Mouse (Mus musculus) left cerebral cortex, postnatal 14 days (tissue): ENCODE data around the gene Ngef. TPM values are rescaled to one million over a fixed set of nuclear protein-coding genes. Genes with fewer than 3 reads are reported as not detected.
"Not testable (repeated sequence)": the region's sequence is repeated elsewhere in the genome, so short reads cannot be mapped to it uniquely, and the experiment has no call there.

ENCODE experiments used
- DNase-seq, 2 experiments: peaks; one replicate each; pipeline ENCODE4 v3.0.0; 2021 to 2022; ENCODE audit warnings: low spot score in 2 of 2, mixed read lengths in 1 of 2
- intact Hi-C: fragments of 180-260 bp; cut with DNase I; formaldehyde crosslinking; loops from one replicate; pipeline ENCODE4 v1.15.1; 2025
- total RNA-seq, 2 experiments: library from RNA; stranded (reverse); gene quantifications; 2 replicates each; pipeline ENCODE4 v1.2.3; 2021

Gene Ngef
- total RNA-seq, 2 experiments from 2014 or later = 261 to 278 TPM

- intact Hi-C loops = no loop called here
- DNase-seq = peak in 1 of 2 experiments; percentile 64
Observed at GRCm38 (mm10) chr1:87493542-87493941, 80.1 kb downstream of the Ngef start.

- intact Hi-C loops = no loop called here
- DNase-seq = no peak
Observed at GRCm38 (mm10) chr1:87492285-87492684, 81.4 kb downstream of the Ngef start.

GRCm38 (mm10) chr1:87486386-87486785 lies 87.3 kb downstream of the Ngef start:
- peak; percentile 46 to 79 for DNase-seq
- intact Hi-C loops = no loop called here

DNA sequence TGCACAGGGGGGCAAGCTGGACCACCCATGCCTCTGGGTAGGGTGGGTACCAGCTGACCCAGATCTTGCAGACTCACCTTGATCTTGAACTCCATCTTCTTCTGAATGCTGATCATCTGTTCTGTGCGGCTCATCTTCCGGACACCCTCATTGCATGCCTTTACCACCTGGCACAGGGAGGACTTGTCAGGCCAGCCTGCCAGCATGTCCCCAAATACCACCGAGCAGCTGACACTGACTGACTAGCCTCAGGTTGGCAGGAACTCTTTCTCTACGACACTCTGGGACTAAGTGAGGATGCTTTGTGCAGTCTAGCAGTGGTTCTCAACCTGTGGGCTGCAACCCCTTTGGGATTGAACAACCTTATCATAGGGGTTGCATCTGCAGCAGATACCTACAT lies 91.1 kb downstream of the Ngef start:
- intact Hi-C loops = no loop called here
- DNase-seq = no peak

- intact Hi-C loops = no loop called here
- peak; percentile 73 to 90 for DNase-seq
Observed at GRCm38 (mm10) chr1:87475076-87475895, 98.4 kb downstream of the Ngef start.

DNA sequence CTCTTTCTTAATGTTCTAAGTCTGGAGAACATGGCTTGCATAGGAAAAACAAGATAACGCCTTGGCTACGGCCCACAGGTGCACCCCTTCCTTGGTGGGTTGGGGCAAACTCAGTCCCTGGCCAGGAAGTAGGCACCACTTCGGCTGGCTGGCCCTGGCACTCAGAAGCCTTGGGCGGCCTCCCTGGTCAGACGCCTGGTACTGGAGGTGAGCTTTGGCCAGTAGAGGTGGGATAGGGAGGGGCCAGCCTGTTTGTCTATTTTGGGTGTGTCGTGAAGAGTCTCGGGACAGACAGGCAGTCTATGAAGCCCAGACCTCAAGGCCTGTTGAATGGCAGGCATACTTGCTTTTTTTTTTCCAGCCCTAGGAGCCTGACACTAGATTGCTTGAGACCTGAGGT lies 101.1 kb downstream of the Ngef start:
- intact Hi-C loops = no loop called here
- DNase-seq = no peak

- intact Hi-C loops = no loop called here
- DNase-seq = peak in 1 of 2 experiments; percentile 33
Observed at GRCm38 (mm10) chr1:87471914-87472313, 101.8 kb downstream of the Ngef start.

GRCm38 (mm10) chr1:87469971-87470370 lies 103.7 kb downstream of the Ngef start, which contains the start of gene Snorc:
Gene Snorc (plus strand): TSS chr1:87470271.
- peak in 1 of 2 experiments; percentile 21 for DNase-seq
- intact Hi-C loops = not testable (repeated sequence)

DNA sequence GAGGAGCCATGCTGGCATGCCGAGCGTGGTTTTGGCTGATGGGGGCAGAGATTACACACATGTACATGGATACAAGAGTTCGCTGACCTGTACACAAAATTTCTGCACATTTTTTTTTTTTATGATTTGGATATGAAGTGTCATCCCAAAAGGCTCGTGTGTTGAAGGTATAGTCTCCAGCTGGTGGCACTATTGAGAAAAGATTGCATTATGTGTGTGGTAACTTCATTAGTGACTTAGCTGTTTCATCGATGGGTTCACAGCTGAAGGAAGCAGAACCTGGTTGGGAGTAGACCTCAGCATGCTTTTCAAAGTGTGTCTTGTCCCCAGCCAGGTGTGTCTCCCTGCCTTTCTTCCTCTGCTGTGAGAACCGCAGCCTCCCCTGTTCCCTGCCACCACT lies 105.3 kb downstream of the Ngef start:
- intact Hi-C loops = no loop called here

GRCm38 (mm10) chr1:87467469-87467868 lies 106.2 kb downstream of the Ngef start:
- DNase-seq = no peak
- intact Hi-C loops = no loop called here

More for the DNA sequence above, 105.3 kb downstream of the Ngef start:
- DNase-seq = peak in 1 of 2 experiments; percentile 54

DNA sequence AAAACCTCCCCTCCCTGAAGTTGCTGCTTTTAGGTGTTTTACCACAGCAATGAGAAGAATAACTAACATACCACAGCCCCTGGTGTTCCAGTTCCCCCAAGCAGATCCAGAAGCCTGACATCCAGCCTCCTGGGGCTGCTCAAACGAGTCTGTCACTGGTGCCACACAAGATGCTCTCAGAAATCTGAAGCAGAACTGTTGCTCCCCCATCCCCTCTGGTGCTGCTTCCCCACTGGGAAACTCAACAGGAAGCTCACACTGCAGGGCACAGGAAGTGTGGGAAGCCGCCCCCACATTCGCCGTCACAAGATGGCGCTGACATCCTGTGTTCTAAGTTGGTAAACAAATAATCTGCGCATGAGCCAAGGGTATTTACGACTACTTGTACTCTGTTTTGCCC lies 113.8 kb downstream of the Ngef start:
- intact Hi-C loops, DNase-seq: not testable (repeated sequence)

GRCm38 (mm10) chr1:87458045-87458444 lies 115.6 kb downstream of the Ngef start:
- intact Hi-C loops = no loop called here
- no peak for DNase-seq

- no peak for DNase-seq
- intact Hi-C loops = no loop called here
Observed at GRCm38 (mm10) chr1:87456425-87456824, 117.2 kb downstream of the Ngef start.

GRCm38 (mm10) chr1:87449432-87449831 lies 124.2 kb downstream of the Ngef start:
- intact Hi-C loops = loop anchor here (5.0 to 10.0 kb wide), 2 partner anchors 308 to 485 kb away; partner anchors contain the start of gene Atg16l1

DNA sequence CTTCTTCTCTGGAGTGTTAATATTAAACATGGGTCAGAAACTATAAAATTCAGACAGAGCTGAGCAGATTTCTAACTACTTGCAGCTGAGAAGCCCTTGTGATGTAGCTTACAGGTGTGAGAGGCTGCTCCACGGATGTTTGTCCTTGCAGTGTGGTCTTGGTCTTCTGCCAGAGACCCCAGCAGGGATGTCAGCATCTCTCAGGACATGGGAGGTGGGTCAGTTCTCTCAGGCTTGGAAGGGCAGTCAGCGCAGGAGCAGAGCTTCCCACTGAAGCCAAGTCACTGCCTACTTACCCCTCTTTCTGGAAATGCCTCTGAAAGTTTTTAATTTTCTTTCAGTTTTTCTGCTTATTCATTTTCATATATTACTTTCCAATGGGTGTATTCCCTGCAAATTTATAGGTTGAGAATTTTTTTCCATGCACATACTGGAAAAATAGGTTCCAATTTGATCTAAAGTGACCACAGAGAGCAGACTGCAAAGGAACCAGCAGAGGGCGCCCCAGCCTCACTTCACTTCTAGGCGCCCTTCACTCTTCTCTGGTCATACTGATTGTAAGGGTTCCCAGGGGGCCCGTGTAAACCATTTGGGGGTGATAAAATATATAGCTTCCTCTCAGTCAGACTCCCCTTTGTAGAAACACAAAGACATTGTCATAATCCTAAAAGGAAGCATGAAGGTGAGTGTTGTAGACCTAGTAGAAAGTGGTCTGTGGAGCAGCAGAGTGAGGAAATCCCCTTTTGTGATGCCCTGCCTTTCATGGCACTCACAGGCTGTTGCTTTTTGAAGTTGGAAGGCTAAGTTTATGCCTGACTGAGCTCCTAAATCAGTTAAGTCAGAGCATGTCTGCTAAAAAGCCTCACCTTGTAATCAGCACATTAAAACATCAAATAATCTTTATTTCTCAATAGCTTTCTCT lies 126.2 kb downstream of the Ngef start:
- intact Hi-C loops = loop anchor here (5.0 to 10.0 kb wide), 2 partner anchors 310 to 487 kb away; partner anchors contain the start of gene Atg16l1

More at GRCm38 (mm10) chr1:87449432-87449831, 124.2 kb downstream of the Ngef start:
- no peak for DNase-seq

DNA sequence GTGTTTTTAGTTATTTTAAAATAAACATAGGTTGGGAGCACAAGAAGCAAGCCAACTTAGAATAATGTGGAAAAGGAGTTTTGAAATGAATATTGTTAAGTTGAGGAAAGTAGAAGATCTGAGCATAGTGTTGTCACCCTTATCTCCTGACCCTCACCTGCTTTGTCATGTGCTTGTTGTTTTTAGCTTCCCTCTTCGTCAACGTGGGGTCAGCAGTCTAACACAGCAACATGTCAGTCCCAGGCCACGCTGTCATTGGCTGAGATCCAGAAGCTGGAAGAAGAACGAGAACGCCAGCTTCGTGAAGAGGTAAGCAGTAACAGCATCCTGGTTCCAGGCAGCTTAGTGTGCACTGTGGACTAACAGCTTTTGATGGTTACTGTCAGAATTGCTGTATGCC lies 137.1 kb downstream of the Ngef start:
- intact Hi-C loops = no loop called here
- no peak for DNase-seq

More for the DNA sequence above, 126.2 kb downstream of the Ngef start:
- DNase-seq = peak; percentile 66 to 75

DNA sequence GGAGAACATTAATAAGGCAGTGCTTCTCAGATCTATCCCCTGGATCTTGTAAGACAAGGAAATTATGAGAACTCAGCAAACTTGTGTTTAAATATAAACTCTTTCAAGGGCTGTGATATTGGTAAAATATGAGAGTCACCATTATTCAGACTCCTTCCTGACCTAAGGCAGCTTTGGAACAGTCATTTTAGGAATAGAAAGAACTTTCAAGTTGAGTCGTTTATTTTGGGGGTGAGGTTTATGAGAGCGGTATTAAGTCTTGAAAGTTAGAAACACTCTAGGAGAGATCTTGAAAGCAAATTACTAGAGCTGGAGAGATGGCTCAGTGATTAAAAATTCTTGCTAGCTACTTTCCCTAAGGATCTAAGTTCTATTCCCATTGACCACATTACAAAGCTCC lies 138.5 kb downstream of the Ngef start:
- intact Hi-C loops = no loop called here
- no peak for DNase-seq
